Mouse (Mus musculus): ENCODE data around the gene 1700001K19Rik. TPM values are rescaled to one million over a fixed set of nuclear protein-coding genes. Genes with fewer than 3 reads are reported as not detected.

Gene 1700001K19Rik
- polyA plus RNA-seq, 1 experiment from 2014 or later, result not detected

DNA sequence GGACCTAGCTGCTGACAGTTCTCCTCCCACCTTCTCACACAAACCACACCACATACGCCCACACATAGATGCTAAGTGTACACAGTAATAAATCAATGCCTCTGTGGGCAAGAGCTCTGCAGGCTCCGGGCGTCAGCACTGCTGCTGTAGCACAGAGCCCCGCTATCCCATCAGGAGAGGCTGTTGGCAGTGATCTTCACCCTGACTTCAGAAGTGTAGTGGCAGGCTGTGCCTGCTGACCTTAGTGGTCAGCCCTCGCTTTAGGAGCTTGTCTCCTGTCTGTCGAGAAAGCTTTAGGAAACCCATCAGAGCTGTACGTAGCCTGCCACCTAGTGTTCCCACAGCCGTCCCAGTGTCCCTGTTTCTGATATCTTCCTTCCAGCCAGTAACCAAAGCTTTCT, 32.2 kb downstream of the 1700001K19Rik start:
- Histone ChIP-seq H3K4me1 (ENCODE audit: control insufficient read depth, low read depth, low read length) (no peaks in the 10 kb centered on the region), H3K4me3 (ENCODE audit: low read depth, low read length) (no peak overlapping the region), H3K36me3 (ENCODE audit: control insufficient read depth, insufficient read depth) (peaks cover 65% of the 10 kb centered on the region), H3K27me3 (ENCODE audit: control insufficient read depth, insufficient read depth, low read depth, low read length) (no peaks in the 10 kb centered on the region), H3K4me2 (ENCODE audit: low read depth, low read length) (no peak overlapping the region), H3K9ac (ENCODE audit: low read depth, low read length) (no peak overlapping the region), H3K9me3 (replicated peaks; ENCODE audit: control insufficient read depth, low read length) (no peaks in the 10 kb centered on the region), H3K27ac (ENCODE audit: low read length) (no peak overlapping the region)
- WGBS (ENCODE audit: insufficient replicate concordance), result 76% methylated on average over 8 of the region's 8 CpGs
- ATAC-seq (ENCODE audit: low read depth), result no peak

DNA sequence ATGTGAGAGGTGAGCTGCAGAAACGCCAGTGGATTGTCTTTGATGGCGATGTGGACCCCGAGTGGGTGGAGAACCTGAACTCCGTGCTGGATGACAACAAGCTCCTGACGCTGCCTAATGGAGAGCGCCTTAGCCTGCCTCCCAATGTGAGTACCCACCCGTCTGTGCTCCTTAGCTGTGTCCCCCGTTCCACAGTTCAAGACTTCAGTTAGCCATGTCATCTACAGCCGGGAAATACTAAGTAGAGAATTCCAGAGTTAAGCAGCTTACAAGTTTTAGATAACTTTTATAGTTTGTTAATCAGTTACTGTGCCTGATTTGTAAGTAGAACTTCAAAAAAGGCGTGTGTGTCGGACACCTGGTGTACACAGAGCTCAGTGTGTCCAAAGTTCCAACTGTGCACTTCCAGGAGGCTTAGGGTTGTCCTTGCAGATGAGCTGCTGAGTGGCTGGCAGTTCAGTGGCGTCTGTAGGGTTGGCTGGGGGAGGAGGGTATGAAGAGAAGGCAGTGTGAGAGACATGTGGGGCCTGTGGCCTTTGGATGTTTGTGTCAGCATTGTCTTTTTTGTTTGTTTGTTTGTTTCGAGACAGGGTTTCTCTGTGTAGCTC, 44.8 kb downstream of the 1700001K19Rik start:
- Histone ChIP-seq H3K36me3 (ENCODE audit: control insufficient read depth, insufficient read depth) (peaks cover 86% of the 10 kb centered on the region), H3K4me3 (ENCODE audit: low read depth, low read length) (no peak overlapping the region), H3K27ac (ENCODE audit: low read length) (no peak overlapping the region), H3K4me2 (ENCODE audit: low read depth, low read length) (no peak overlapping the region), H3K9me3 (replicated peaks; ENCODE audit: control insufficient read depth, low read length) (no peaks in the 10 kb centered on the region), H3K27me3 (ENCODE audit: control insufficient read depth, insufficient read depth, low read depth, low read length) (no peaks in the 10 kb centered on the region), H3K4me1 (ENCODE audit: control insufficient read depth, low read depth, low read length) (no peaks in the 10 kb centered on the region), H3K9ac (ENCODE audit: low read depth, low read length) (no peak overlapping the region)
- no peak for ATAC-seq (ENCODE audit: low read depth)
- 81% methylated on average over 13 of the region's 13 CpGs for WGBS (ENCODE audit: insufficient replicate concordance)

DNA sequence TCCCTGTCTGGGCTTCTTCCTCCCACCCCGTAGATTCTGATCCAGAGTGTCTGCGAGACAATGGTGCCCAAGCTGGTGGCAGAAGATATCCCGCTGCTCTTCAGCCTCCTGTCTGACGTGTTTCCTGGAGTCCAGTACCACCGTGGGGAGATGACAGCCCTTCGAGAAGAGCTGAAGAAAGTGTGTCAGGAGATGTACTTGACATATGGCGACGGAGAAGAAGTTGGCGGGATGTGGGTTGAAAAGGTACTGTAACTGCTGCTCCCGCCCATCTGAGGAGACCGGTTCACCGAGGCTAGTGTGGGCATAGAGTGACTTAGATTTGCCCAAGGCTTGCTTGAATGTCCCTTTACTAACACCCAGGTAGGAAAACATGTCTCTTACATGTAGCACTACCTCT, 46.1 kb downstream of the 1700001K19Rik start:
- no peaks in the 10 kb centered on the region for H3K9me3 ChIP-seq (replicated peaks; ENCODE audit: control insufficient read depth, low read length)
- no peak overlapping the region for H3K4me2 ChIP-seq (ENCODE audit: low read depth, low read length)
- no peaks in the 10 kb centered on the region for H3K27me3 ChIP-seq (ENCODE audit: control insufficient read depth, insufficient read depth, low read depth, low read length)
- 85% methylated on average over 12 of the region's 12 CpGs for WGBS (ENCODE audit: insufficient replicate concordance)
- no peaks in the 10 kb centered on the region for H3K4me1 ChIP-seq (ENCODE audit: control insufficient read depth, low read depth, low read length)
- no peak overlapping the region for H3K9ac ChIP-seq (ENCODE audit: low read depth, low read length)
- peaks cover 95% of the 10 kb centered on the region for H3K36me3 ChIP-seq (ENCODE audit: control insufficient read depth, insufficient read depth)
- no peak for ATAC-seq (ENCODE audit: low read depth)
- H3K4me3 ChIP-seq (ENCODE audit: low read depth, low read length), result no peak overlapping the region
- H3K27ac ChIP-seq (ENCODE audit: low read length), result no peak overlapping the region

- no peak overlapping the region for H3K4me3 ChIP-seq (ENCODE audit: low read depth, low read length)
- WGBS (ENCODE audit: insufficient replicate concordance), result 89% methylated on average over 11 of the region's 11 CpGs
- no peak overlapping the region for H3K9ac ChIP-seq (ENCODE audit: low read depth, low read length)
- no peak overlapping the region for H3K4me2 ChIP-seq (ENCODE audit: low read depth, low read length)
- no peak for ATAC-seq (ENCODE audit: low read depth)
- no peaks in the 10 kb centered on the region for H3K9me3 ChIP-seq (replicated peaks; ENCODE audit: control insufficient read depth, low read length)
- peaks cover 92% of the 10 kb centered on the region for H3K36me3 ChIP-seq (ENCODE audit: control insufficient read depth, insufficient read depth)
- no peak overlapping the region for H3K27ac ChIP-seq (ENCODE audit: low read length)
- H3K27me3 ChIP-seq (ENCODE audit: control insufficient read depth, insufficient read depth, low read depth, low read length), result no peaks in the 10 kb centered on the region
- no peaks in the 10 kb centered on the region for H3K4me1 ChIP-seq (ENCODE audit: control insufficient read depth, low read depth, low read length)
Measured at GRCm38 (mm10) chr12:110630056-110630455, 52.4 kb downstream of the 1700001K19Rik start.

Small RNA genes lying within 50 kb of the gene (microRNA-seq; reads per million reads assigned to microRNA genes)
- gene Gm27299, result not detected

Other genes with a start within 250 kb of the 1700001K19Rik start
- 59.4 and 65.0 TPM in 2 replicates for gene Ppp2r5c, start 235.5 kb downstream of the 1700001K19Rik start, polyA plus RNA-seq (2015; fragmentation: Nextera tagmentation; extraction: Ambion mirVana)
- 10.0 and 13.6 TPM in 2 replicates for gene Dync1h1, start 81.2 kb downstream of the 1700001K19Rik start, polyA plus RNA-seq (2015; fragmentation: Nextera tagmentation; extraction: Ambion mirVana)
- 431 and 513 TPM in 2 replicates for gene Hsp90aa1, start 20.1 kb upstream of the 1700001K19Rik start, polyA plus RNA-seq (2015; fragmentation: Nextera tagmentation; extraction: Ambion mirVana)
- gene Wdr20, start 55.3 kb upstream of the 1700001K19Rik start, polyA plus RNA-seq (2015; fragmentation: Nextera tagmentation; extraction: Ambion mirVana), result 8.4 and 9.3 TPM in 2 replicates
- gene Mok, start 158.3 kb upstream of the 1700001K19Rik start, polyA plus RNA-seq (2015; fragmentation: Nextera tagmentation; extraction: Ambion mirVana), result 0.27 and 0.34 TPM in 2 replicates
- gene Zfp839, start 167.6 kb upstream of the 1700001K19Rik start, polyA plus RNA-seq (2015; fragmentation: Nextera tagmentation; extraction: Ambion mirVana), result 1.4 and 1.5 TPM in 2 replicates
- gene Cinp, start 206.5 kb upstream of the 1700001K19Rik start, polyA plus RNA-seq (2015; fragmentation: Nextera tagmentation; extraction: Ambion mirVana), result 49.1 and 49.3 TPM in 2 replicates
- gene Tecpr2, start 206.6 kb upstream of the 1700001K19Rik start, polyA plus RNA-seq (2015; fragmentation: Nextera tagmentation; extraction: Ambion mirVana), result 1.7 and 2.1 TPM in 2 replicates

Measured in liver, embryonic 16.5 days (tissue).